8 mouse cellular contexts compared by ENCODE assay signal in genomic region chr11:6527256-6528185, GRCm38 (mm10). TPM values are rescaled to one million over a fixed set of nuclear protein-coding genes. Genes with fewer than 3 reads are reported as not detected.
A peak's percentile ranks its signal among the peaks of the same experiment; 100 is the strongest.
DNase-seq lines count a peak whose midpoint lies in the region; ATAC-seq lines count a peak whose summit lies in the region.

No protein-coding gene starts in this region.

- H3K36me3 ChIP-seq in heart, embryonic 15.5 days = peaks cover 27% of the 10 kb centered on the region
- peaks cover 17% of the 10 kb centered on the region for H3K36me3 ChIP-seq in forebrain, embryonic 16.5 days (ENCODE audit: control insufficient read depth, insufficient read depth)
- peaks cover 12% of the 10 kb centered on the region; the same call in 1 of the 2 replicates for H3K36me3 ChIP-seq in macrophage (ENCODE audit: inconsistent target)

- no peaks in the 10 kb centered on the region for H3K9me3 ChIP-seq in heart, embryonic 15.5 days (replicated peaks)
- H3K9me3 ChIP-seq in forebrain, embryonic 16.5 days (ENCODE audit: control insufficient read depth, low read length) = no peaks in the 10 kb centered on the region

- H3K4me3 ChIP-seq in heart, embryonic 15.5 days = peak overlapping the region; percentile 69
- peak overlapping the region; percentile 71 for H3K4me3 ChIP-seq in forebrain, embryonic 16.5 days (replicated peaks; ENCODE audit: low read length)
- H3K4me3 ChIP-seq in macrophage (ENCODE audit: inconsistent target) = peak overlapping the region; percentile 73

- peaks cover 13% of the 10 kb centered on the region; the same call in 1 of the 2 replicates for H3K4me1 ChIP-seq in heart, embryonic 15.5 days (replicated peaks)
- H3K4me1 ChIP-seq in forebrain, embryonic 16.5 days (replicated peaks; ENCODE audit: control insufficient read depth, insufficient read depth, low read length) = peaks cover 16% of the 10 kb centered on the region

- no peaks in the 10 kb centered on the region for H3K27me3 ChIP-seq in heart, embryonic 15.5 days
- no peaks in the 10 kb centered on the region for H3K27me3 ChIP-seq in forebrain, embryonic 16.5 days (replicated peaks; ENCODE audit: control insufficient read depth, insufficient read depth, low read length)

- H3K79me2 ChIP-seq in macrophage (ENCODE audit: inconsistent target) = peaks cover 31% of the 10 kb centered on the region

- peak overlapping the region; percentile 75 for H3K4me2 ChIP-seq in heart, embryonic 15.5 days
- peak overlapping the region; percentile 67 for H3K4me2 ChIP-seq in forebrain, embryonic 16.5 days (ENCODE audit: low read length)

- peak overlapping the region; percentile 62 for H3K9ac ChIP-seq in heart, embryonic 15.5 days
- H3K9ac ChIP-seq in forebrain, embryonic 16.5 days (replicated peaks; ENCODE audit: low read depth, low read length) = peak overlapping the region; percentile 74

- peak overlapping the region; percentile 82 for H3K27ac ChIP-seq in heart, embryonic 15.5 days
- no peak overlapping the region for H3K27ac ChIP-seq in forebrain, embryonic 16.5 days (ENCODE audit: low read length)
- peak overlapping the region; percentile 92 for H3K27ac ChIP-seq in macrophage

- DNase-seq in heart, postnatal 25 days (ENCODE audit: low spot score) = no peak
- peak; percentile 52 for DNase-seq in MN1 (ENCODE audit: low spot score)
- no peak for DNase-seq in layer of hippocampus, postnatal 14 days (ENCODE audit: low spot score in 2 of 2)
- DNase-seq in adrenal gland, postnatal 4 days (ENCODE audit: low spot score in 2 of 2) = no peak
- no peak for DNase-seq in gastrocnemius, adult 8-10 months (ENCODE audit: low spot score in 2 of 2)

- intact Hi-C loops in heart, postnatal 25 days (cut with DNase I) = loop anchor here (5.0 kb wide), 2 partner anchors 60 to 100 kb away; partner anchors contain the start of gene Tbrg4

- 11% methylated on average over 10 of the region's 10 CpGs for WGBS in heart, embryonic 15.5 days
- 22% methylated on average over 10 of the region's 10 CpGs for WGBS in forebrain, embryonic 16.5 days
- WGBS in macrophage (ENCODE audit: missing documents) = 1% methylated on average over 10 of the region's 10 CpGs

- ATAC-seq in heart, embryonic 15.5 days (replicated peaks; ENCODE audit: insufficient number of reproducible peaks, insufficient read depth, low FRiP score, low read depth) = peak; percentile 65
- peak; percentile 14 for ATAC-seq in forebrain, embryonic 16.5 days

RNA-seq across cellular contexts. Expression of gene Myo1g, which starts 6.8 kb away (rescaled TPM):
- polyA plus RNA-seq in heart, embryonic 15.5 days (2015; fragmentation: Nextera tagmentation; extraction: Ambion mirVana) = 1.2 and 4.9 TPM in 2 replicates
- total RNA-seq in heart, postnatal 25 days (2021) = 1 to 10 TPM; 1.5 to 2.4 TPM
- polyA plus RNA-seq in forebrain, embryonic 16.5 days (2015; fragmentation: Nextera tagmentation; extraction: Ambion mirVana) = 0.20 and 0.60 TPM in 2 replicates
- 1,000 to 10,000 TPM in 3 of 26 experiments, 100 to 1,000 TPM in 23; 308 to 2,013 (median 470) TPM for total RNA-seq in macrophage (2018; cell fraction: chromatin; rRNA removed)
- total RNA-seq in macrophage (2018; cell fraction: cytosol; rRNA removed) = 100 to 1,000 TPM in 12 of 26 experiments, 10 to 100 TPM in 14; 57.8 to 153 (median 97.1) TPM
- 1,000 to 10,000 TPM in 2 of 26 experiments, 100 to 1,000 TPM in 24; 212 to 1,497 (median 266) TPM for total RNA-seq in macrophage (2018; cell fraction: nucleus; rRNA removed)
- polyA plus RNA-seq in macrophage (2018) = 54.3 to 64.8 TPM (median 54.5 TPM) in 3 replicates
- under 1 TPM; 0.48 to 0.74 TPM for total RNA-seq in layer of hippocampus, postnatal 14 days (2021)
- total RNA-seq in adrenal gland, postnatal 4 days (2021) = 1 to 10 TPM; 3.1 to 4.8 TPM
- under 1 TPM in 3 of 4 experiments, not detected in 1; 0.17 to 0.88 (median 0.61) TPM for total RNA-seq in gastrocnemius, adult 8-10 months (2022)

RNA-seq across cellular contexts. Expression of gene Ccm2, which starts 19.2 kb away (rescaled TPM):
- 44.7 and 68.9 TPM in 2 replicates for polyA plus RNA-seq in heart, embryonic 15.5 days (2015; fragmentation: Nextera tagmentation; extraction: Ambion mirVana)
- total RNA-seq in heart, postnatal 25 days (2021) = 10 to 100 TPM; 23.9 to 24.3 TPM
- 101 and 107 TPM in 2 replicates for polyA plus RNA-seq in forebrain, embryonic 16.5 days (2015; fragmentation: Nextera tagmentation; extraction: Ambion mirVana)
- 100 to 1,000 TPM in 3 of 26 experiments, 10 to 100 TPM in 23; 30.2 to 131 (median 60.0) TPM for total RNA-seq in macrophage (2018; cell fraction: chromatin; rRNA removed)
- 10 to 100 TPM; 31.5 to 73.5 (median 61.7) TPM for total RNA-seq in macrophage (2018; cell fraction: cytosol; rRNA removed)
- total RNA-seq in macrophage (2018; cell fraction: nucleus; rRNA removed) = 100 to 1,000 TPM in 1 of 26 experiments, 10 to 100 TPM in 25; 28.0 to 103 (median 45.3) TPM
- 52.8 to 75.3 TPM (median 58.4 TPM) in 3 replicates for polyA plus RNA-seq in macrophage (2018)
- total RNA-seq in layer of hippocampus, postnatal 14 days (2021) = 10 to 100 TPM; 51.8 to 54.5 TPM
- total RNA-seq in adrenal gland, postnatal 4 days (2021) = 10 to 100 TPM; 40.1 to 40.9 TPM
- total RNA-seq in gastrocnemius, adult 8-10 months (2022) = 10 to 100 TPM; 21.1 to 33.3 (median 27.3) TPM

RNA-seq across cellular contexts. Expression of gene Purb, which starts 51.8 kb away (rescaled TPM):
- 24.0 and 26.1 TPM in 2 replicates for polyA plus RNA-seq in heart, embryonic 15.5 days (2015; fragmentation: Nextera tagmentation; extraction: Ambion mirVana)
- 10 to 100 TPM; 34.4 to 36.8 TPM for total RNA-seq in heart, postnatal 25 days (2021)
- polyA plus RNA-seq in forebrain, embryonic 16.5 days (2015; fragmentation: Nextera tagmentation; extraction: Ambion mirVana) = 14.4 and 16.7 TPM in 2 replicates
- 10 to 100 TPM; 24.8 to 61.9 (median 42.8) TPM for total RNA-seq in macrophage (2018; cell fraction: chromatin; rRNA removed)
- total RNA-seq in macrophage (2018; cell fraction: cytosol; rRNA removed) = 10 to 100 TPM; 26.5 to 68.4 (median 42.4) TPM
- total RNA-seq in macrophage (2018; cell fraction: nucleus; rRNA removed) = 10 to 100 TPM; 41.5 to 75.6 (median 54.1) TPM
- polyA plus RNA-seq in macrophage (2018) = 23.4 to 30.1 TPM (median 28.8 TPM) in 3 replicates
- total RNA-seq in layer of hippocampus, postnatal 14 days (2021) = 100 to 1,000 TPM; 258 to 283 TPM
- total RNA-seq in adrenal gland, postnatal 4 days (2021) = 10 to 100 TPM; 72.9 to 77.4 TPM
- total RNA-seq in gastrocnemius, adult 8-10 months (2022) = 10 to 100 TPM; 19.1 to 24.8 (median 19.7) TPM
